Mouse (Mus musculus): ENCODE results near the gene Faim. TPM values are rescaled to one million over a fixed set of nuclear protein-coding genes. Genes with fewer than 3 reads are reported as not detected.

Faim gene
- polyA plus RNA-seq, 1 experiment from 2014 or later: 93.4 TPM

DNA sequence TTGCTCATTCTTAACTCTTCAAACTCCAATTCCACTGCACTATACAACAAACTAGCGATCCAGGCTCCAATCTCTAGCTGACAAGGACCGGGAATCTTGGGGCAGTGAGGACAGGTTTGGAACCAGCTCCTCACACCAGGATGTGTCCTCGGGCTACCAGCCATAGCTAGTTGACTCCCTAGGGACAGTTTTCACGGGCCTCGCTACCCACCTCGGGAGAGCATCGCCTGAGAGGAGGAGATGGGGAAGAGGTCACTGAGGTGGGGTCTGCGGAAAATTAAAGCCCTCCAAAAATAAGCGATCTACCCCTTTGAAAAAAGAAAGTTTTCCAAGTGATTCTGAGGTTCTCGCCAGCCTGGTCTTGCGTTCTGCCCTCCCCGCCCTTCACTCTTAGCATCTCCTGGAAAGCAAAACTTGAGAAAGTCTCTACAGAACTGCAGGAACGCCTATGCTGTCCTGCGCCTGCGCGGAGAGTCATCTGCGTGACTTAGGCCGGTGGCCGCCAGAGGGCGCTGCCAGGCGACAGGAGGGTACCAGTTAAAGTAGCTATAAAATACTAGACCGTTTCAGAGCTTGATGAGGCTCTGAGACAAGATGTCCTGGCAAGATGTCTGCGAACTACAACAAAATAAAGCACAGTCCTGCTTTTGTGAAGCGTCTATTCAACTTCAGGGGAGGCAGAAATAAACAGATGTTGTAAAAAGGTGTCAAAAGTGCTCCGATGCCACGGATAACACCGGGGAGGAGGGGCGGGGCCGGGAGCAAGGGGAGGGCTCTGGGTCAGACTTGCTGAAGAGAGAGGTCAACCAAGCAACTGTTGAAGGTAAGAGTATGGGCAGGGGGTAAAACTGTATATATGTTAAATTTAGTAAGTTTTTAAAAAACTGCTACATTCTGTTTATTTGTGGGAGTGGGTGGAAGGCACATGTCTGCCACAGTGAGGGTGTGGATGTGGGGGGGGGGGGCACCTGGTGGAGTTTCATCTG, 6.4 kb upstream of the Faim start:
- Histone ChIP-seq H3K27me3 (replicated peaks) (peaks cover 29% of the 10 kb centered on the region), H3K4me1 (peaks cover 6% of the 10 kb centered on the region), H3K4me2 (replicated peaks) (peak overlapping the region; percentile 57), H3K9me3 (no peaks in the 10 kb centered on the region), H3K4me3 (peak overlapping the region; percentile 12), H3K27ac (no peak overlapping the region), H3K9ac (no peak overlapping the region), H3K36me3 (no peaks in the 10 kb centered on the region)
- ATAC-seq (ENCODE audit: low FRiP score, low read depth): peak; percentile 76
- WGBS: 4% methylated on average over 29 of the region's 29 CpGs

DNA sequence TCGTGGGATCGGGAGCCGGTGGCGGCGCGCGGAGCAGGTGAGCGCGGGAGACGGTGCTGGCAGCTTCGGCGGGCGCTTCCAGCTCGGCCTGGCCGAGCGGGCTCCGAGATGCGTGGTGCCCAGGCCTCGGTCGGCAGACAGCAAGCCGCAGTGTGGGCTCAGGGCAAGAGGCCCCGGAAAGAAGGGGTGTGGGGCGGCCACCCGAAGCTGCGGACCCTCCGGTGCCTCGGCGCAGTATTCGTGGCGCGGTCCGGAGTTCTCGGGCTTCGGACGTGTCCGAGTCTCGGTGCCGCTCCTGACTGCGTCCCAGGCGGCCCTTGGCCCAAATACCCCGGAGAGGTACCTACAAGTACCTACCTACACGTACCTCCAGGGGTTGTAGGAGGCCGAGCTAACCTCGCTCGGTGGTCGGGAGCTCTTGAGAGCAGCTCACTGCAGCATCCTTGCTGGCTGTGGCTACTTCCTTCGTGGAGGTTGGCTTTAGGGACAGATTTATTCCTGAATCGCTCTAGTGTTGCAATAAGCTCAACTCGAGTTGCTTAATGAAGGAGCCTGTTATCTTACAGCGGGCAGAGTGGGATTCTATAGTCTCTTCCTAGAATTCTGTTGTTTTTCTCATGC, 413 bp downstream of the Faim start:
- Histone ChIP-seq H3K27ac (no peak overlapping the region), H3K9ac (peak overlapping the region; percentile 75)

DNA sequence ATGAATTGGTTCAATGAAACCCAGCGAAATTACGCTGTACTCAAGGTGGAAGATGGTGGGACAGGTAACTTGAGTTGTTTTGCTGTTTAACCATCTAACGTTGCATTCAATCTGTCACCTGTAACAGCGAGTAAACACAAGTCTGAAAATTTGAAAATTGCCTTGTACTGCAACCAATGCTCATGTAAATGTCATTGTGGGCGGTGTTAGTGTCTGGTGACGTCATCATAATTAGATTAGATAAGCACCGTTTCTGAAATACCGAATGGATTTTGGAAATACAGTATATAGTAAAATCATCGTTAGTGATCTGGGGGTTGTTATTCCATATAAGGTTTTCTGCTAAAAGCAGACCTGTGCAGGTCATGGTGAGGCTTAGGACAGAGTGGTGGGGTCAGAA, 958 bp downstream of the Faim start:
- H3K27ac ChIP-seq: no peak overlapping the region

More for the DNA sequence above, 413 bp downstream of the Faim start:
- peak; percentile 80 for ATAC-seq (ENCODE audit: low FRiP score, low read depth)
- peaks cover 5% of the 10 kb centered on the region for H3K4me1 ChIP-seq
- H3K27me3 ChIP-seq (replicated peaks): 0 out of 2 replicates have a peak, but pooled peaks cover 1% of the 10 kb centered on the region
- under 1% methylated on average over 50 of the region's 50 CpGs for WGBS
- no peaks in the 10 kb centered on the region for H3K36me3 ChIP-seq
- peak overlapping the region; percentile 86 for H3K4me3 ChIP-seq
- H3K4me2 ChIP-seq (replicated peaks): peak overlapping the region; percentile 92
- H3K9me3 ChIP-seq: no peaks in the 10 kb centered on the region

DNA sequence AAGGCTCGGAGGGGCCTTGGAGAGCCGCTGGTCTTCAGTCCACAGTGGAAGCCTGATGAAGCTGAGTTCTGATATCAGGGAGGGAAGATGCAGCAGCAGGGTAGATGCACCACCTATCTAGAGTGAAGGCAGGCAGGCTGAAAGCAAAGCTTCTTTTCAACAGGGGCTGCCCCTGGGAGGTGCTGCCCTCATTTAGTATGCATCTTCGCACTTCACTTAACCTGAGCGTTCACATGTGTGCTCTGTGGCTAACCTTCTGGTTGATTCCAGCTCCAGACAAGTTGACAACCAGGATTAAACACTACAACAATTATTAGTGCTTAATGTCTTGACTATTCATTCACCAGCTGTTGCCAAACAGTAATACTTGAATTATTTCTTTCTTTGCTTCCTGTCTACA, 7.9 kb downstream of the Faim start:
- WGBS: 87% methylated on average over 4 of the region's 4 CpGs
- H3K9ac ChIP-seq: no peak overlapping the region
- no peak overlapping the region for H3K27ac ChIP-seq
- no peak for ATAC-seq (ENCODE audit: low FRiP score, low read depth)
- H3K4me2 ChIP-seq (replicated peaks): no peak overlapping the region
- H3K36me3 ChIP-seq: peaks cover 12% of the 10 kb centered on the region; the same call in 1 of the 2 replicates
- H3K4me1 ChIP-seq: no peaks in the 10 kb centered on the region
- no peaks in the 10 kb centered on the region for H3K27me3 ChIP-seq (replicated peaks)
- no peak overlapping the region for H3K4me3 ChIP-seq
- no peaks in the 10 kb centered on the region for H3K9me3 ChIP-seq

More for the DNA sequence above, 958 bp downstream of the Faim start:
- no peaks in the 10 kb centered on the region for H3K27me3 ChIP-seq (replicated peaks)
- ATAC-seq (ENCODE audit: low FRiP score, low read depth): no peak
- peak overlapping the region; percentile 92 for H3K4me2 ChIP-seq (replicated peaks)
- no peaks in the 10 kb centered on the region for H3K9me3 ChIP-seq
- H3K9ac ChIP-seq: peak overlapping the region; percentile 75
- H3K4me3 ChIP-seq: peak overlapping the region; percentile 86
- H3K36me3 ChIP-seq: no peaks in the 10 kb centered on the region
- 59% methylated on average over 9 of the region's 9 CpGs for WGBS
- H3K4me1 ChIP-seq: peaks cover 5% of the 10 kb centered on the region

- ATAC-seq (ENCODE audit: low FRiP score, low read depth): no peak
- Histone ChIP-seq H3K27me3 (replicated peaks) (no peaks in the 10 kb centered on the region), H3K27ac (no peak overlapping the region), H3K4me1 (no peaks in the 10 kb centered on the region), H3K4me2 (replicated peaks) (no peak overlapping the region), H3K9me3 (no peaks in the 10 kb centered on the region), H3K9ac (no peak overlapping the region), H3K4me3 (no peak overlapping the region), H3K36me3 (peaks cover 40% of the 10 kb centered on the region)
- 80% methylated on average over 9 of the region's 9 CpGs for WGBS
These were observed 13.7 kb downstream of the Faim start for GRCm38 (mm10) chr9:98999881-99000339.

GRCm38 (mm10) chr9:99001326-99001725, 15.2 kb downstream of the Faim start:
- Histone ChIP-seq H3K4me1 (no peaks in the 10 kb centered on the region), H3K27ac (no peak overlapping the region), H3K9ac (no peak overlapping the region), H3K4me3 (no peak overlapping the region), H3K36me3 (peaks cover 43% of the 10 kb centered on the region), H3K4me2 (replicated peaks) (no peak overlapping the region), H3K27me3 (replicated peaks) (no peaks in the 10 kb centered on the region), H3K9me3 (no peaks in the 10 kb centered on the region)
- no peak for ATAC-seq (ENCODE audit: low FRiP score, low read depth)
- WGBS: 93% methylated on average over 6 of the region's 6 CpGs

DNA sequence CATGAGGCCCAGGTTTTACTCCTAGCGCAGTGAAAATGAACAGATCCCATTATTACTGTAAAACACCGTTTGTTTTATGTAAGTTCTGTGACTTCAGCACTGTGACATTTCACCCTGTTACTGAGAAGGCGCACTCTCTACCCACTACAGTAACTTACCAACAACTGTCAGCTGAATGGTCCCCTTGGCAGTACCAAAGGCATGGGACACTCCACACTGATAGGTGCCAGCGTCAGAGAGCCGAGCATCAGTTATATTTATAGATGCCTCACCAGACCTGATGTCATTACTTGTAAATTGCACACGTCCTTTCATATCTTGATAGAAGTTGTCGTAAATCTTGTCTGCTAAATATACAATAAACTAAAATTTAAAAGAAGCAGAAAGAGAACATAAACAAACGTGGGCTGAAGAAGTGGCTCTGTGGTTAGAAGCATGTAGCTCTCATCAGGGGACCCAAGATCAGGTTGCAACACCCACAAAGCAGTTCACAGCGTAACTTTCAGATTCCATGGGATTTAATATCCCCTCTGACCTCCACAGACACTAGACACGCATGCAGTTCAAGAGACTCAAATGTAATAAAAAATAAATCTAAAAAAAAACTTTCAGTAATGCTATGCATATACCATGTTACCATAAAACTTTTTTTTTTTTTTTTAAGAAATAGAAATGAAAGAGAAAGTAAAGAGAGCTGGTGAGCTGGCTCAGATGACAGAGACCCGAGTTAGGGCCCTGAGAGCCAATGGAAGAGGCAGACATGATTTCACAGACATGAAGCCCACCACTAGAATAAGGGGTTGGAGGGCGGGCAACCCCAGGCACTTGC, 23.1 kb downstream of the Faim start:
- Histone ChIP-seq H3K4me2 (replicated peaks) (no peak overlapping the region), H3K4me1 (no peaks in the 10 kb centered on the region), H3K9me3 (no peaks in the 10 kb centered on the region), H3K27me3 (replicated peaks) (no peaks in the 10 kb centered on the region), H3K27ac (no peak overlapping the region), H3K9ac (no peak overlapping the region), H3K4me3 (no peak overlapping the region), H3K36me3 (peaks cover 10% of the 10 kb centered on the region)
- ATAC-seq (ENCODE audit: low FRiP score, low read depth): no peak
- WGBS: 83% methylated on average over 12 of the region's 12 CpGs

DNA sequence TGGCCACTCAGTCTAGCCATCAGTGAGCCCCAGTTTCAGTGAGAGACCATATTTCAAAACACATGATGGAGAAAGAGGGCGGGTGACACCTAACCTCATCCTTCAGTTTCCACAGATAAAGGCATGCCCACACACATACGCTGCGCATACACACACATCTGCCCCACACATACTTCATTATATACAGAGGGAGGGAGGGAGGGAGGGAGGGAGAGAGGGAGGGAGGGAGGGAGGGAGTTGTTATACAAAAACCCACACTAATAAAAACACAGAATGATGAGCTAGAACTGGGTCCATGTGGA, 23.7 kb downstream of the Faim start:
- H3K27me3 ChIP-seq (replicated peaks): no peaks in the 10 kb centered on the region
- 90% methylated on average over 3 of the region's 3 CpGs for WGBS
- H3K4me3 ChIP-seq: no peak overlapping the region
- ATAC-seq (ENCODE audit: low FRiP score, low read depth): no peak
- no peak overlapping the region for H3K4me2 ChIP-seq (replicated peaks)
- no peaks in the 10 kb centered on the region for H3K4me1 ChIP-seq
- peaks cover 10% of the 10 kb centered on the region for H3K36me3 ChIP-seq
- no peaks in the 10 kb centered on the region for H3K9me3 ChIP-seq
- H3K27ac ChIP-seq: no peak overlapping the region
- H3K9ac ChIP-seq: no peak overlapping the region

DNA sequence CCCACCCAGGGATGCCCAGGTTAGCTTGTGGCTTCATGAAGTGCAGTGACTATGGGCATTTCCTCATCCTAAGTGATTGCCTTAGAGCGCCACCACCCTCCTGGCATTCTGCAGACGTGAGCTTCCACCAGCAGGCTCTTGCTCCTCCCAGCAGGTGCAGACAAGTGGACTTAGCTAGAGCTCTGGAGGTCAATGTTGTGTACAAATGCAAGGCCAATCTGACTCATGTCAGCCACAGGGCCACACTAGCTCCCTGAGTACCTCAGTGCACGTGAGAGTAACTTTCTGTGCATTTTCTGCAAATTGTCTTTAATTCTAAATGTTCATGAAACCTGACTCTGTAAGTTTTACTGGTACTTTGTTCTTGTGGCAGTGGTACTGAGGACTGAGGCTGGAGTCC, 30.1 kb downstream of the Faim start:
- no peaks in the 10 kb centered on the region for H3K27me3 ChIP-seq (replicated peaks)
- 68% methylated on average over 3 of the region's 3 CpGs for WGBS
- no peaks in the 10 kb centered on the region for H3K9me3 ChIP-seq
- H3K27ac ChIP-seq: no peak overlapping the region
- no peak overlapping the region for H3K4me3 ChIP-seq
- no peak overlapping the region for H3K9ac ChIP-seq
- H3K36me3 ChIP-seq: no peaks in the 10 kb centered on the region
- no peak for ATAC-seq (ENCODE audit: low FRiP score, low read depth)
- no peaks in the 10 kb centered on the region for H3K4me1 ChIP-seq
- no peak overlapping the region for H3K4me2 ChIP-seq (replicated peaks)

DNA sequence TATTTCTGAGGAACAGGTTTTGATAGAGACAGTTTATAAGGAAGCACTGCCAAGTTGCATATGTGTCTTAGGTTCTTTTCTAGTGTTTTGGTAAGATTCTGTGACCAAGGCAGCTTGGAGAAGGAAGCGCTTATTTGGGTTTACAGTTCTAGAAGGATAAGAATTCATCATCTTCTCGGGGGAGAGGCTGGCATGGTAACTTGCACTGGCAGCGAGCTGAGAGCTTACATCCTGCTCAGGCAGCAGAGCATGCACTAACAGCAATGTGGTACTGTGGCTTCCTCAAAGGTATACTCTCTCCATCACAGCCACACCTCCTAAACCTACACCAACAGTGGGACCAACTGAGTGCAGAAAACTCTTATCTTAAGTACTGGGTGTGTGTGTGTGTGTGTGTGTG, 30.6 kb downstream of the Faim start:
- 85% methylated on average over 3 of the region's 3 CpGs for WGBS
- Histone ChIP-seq H3K27ac (no peak overlapping the region), H3K9ac (no peak overlapping the region), H3K9me3 (no peaks in the 10 kb centered on the region), H3K4me3 (no peak overlapping the region), H3K36me3 (no peaks in the 10 kb centered on the region), H3K4me1 (no peaks in the 10 kb centered on the region), H3K27me3 (replicated peaks) (no peaks in the 10 kb centered on the region), H3K4me2 (replicated peaks) (no peak overlapping the region)
- ATAC-seq (ENCODE audit: low FRiP score, low read depth): no peak

- no peak overlapping the region for H3K27ac ChIP-seq
- H3K36me3 ChIP-seq: no peaks in the 10 kb centered on the region
- H3K9ac ChIP-seq: no peak overlapping the region
- H3K27me3 ChIP-seq (replicated peaks): no peaks in the 10 kb centered on the region
- no peaks in the 10 kb centered on the region for H3K9me3 ChIP-seq
- no peak overlapping the region for H3K4me2 ChIP-seq (replicated peaks)
- H3K4me1 ChIP-seq: no peaks in the 10 kb centered on the region
- ATAC-seq (ENCODE audit: low FRiP score, low read depth): no peak
- H3K4me3 ChIP-seq: no peak overlapping the region
- WGBS: 86% methylated on average over 6 of the region's 6 CpGs
These were observed 31.5 kb downstream of the Faim start for GRCm38 (mm10) chr9:99017679-99018078.

GRCm38 (mm10) chr9:99021166-99021565, 35.0 kb downstream of the Faim start:
- no peak overlapping the region for H3K4me2 ChIP-seq (replicated peaks)
- ATAC-seq (ENCODE audit: low FRiP score, low read depth): no peak
- no peak overlapping the region for H3K4me3 ChIP-seq
- no peaks in the 10 kb centered on the region for H3K36me3 ChIP-seq
- H3K27me3 ChIP-seq (replicated peaks): no peaks in the 10 kb centered on the region
- H3K4me1 ChIP-seq: no peaks in the 10 kb centered on the region
- no peak overlapping the region for H3K9ac ChIP-seq
- H3K9me3 ChIP-seq: no peaks in the 10 kb centered on the region
- no peak overlapping the region for H3K27ac ChIP-seq
- 14% methylated on average over 5 of the region's 5 CpGs for WGBS
